Mouse (Mus musculus) natural killer cell, adult 2 months (primary cell): Measurements from ENCODE around the gene Slc16a2.

Experiments
- DNase-seq, 2 experiments: peaks; one replicate each; pipeline ENCODE4 v3.0.0; 2022; ENCODE audit warnings: low spot score in 2 of 2

Slc16a2 gene

GRCm38 (mm10) chrX:103653021-103653420, 168.8 kb downstream of the Slc16a2 start:
- DNase-seq: no peak

DNA sequence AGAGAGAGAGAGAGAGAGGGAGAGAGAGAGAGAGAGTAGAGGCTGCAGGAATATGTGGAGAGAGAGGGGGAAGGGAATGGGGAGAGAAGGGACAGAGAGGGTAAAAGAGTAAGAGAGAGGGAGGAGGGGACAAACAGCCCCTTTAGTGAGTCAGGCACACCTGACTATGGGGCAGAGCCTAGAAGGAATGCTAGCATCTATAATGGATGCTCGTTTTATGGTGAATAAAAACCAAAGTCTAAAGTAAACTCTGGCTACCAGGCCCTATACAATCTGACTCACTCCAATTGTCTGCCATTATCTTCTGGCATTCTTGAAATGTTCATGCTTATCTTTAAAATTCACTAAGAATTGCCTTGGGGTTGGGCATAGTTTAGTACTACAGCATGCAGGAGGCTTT, 169.7 kb downstream of the Slc16a2 start:
- no peak for DNase-seq
